8 mouse cellular contexts compared by ENCODE assay signal in the genomic region with DNA sequence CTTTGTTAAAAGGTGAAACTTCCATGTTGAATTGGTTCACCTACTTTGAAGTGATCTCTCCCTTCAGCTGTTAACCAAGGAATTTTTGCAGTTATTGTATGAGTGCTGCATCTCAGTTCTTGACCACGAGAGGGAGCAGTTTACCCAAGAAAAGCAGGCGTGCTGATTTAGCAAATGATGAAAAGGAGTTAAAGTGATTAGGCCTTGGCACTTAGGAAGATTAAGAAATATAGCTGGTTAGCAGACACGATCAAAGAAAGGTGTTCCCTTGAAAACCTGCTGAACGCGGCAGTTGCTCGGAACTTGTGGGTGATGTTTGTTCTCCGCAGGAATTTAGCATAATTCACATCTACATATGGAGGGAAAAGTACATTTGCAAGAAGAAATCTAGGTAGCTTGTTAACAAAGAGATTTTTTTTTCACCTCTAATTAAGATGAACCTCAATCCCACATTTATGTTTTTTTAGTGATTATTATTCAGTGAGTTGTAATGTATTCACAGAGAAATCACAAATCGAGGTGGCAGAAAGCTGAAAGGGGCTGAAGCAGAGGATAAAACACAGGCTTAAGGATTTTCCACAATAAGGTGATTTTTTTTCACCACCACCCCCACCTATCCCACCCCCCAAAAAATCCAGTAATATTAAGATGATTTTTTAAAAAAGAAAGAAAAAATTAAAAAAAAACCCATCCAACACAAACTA.
DNase-seq lines count a peak whose midpoint lies in the region; ATAC-seq and TF ChIP-seq lines count a peak whose summit lies in the region.

No protein-coding gene starts in this region.

- H3K4me2 ChIP-seq in kidney, embryonic 14.5 days (replicated peaks; ENCODE audit: low read depth, low read length), result no peak overlapping the region
- H3K4me2 ChIP-seq in midbrain, postnatal 0 days (ENCODE audit: low read depth, low read length, poor library complexity, severe bottlenecking), result no peak overlapping the region; the same call in 1 of the 2 replicates

- no peaks in the 10 kb centered on the region for H3K27me3 ChIP-seq in kidney, embryonic 14.5 days (ENCODE audit: control insufficient read depth, insufficient read depth, low read length)
- no peaks in the 10 kb centered on the region for H3K27me3 ChIP-seq in midbrain, postnatal 0 days (ENCODE audit: insufficient read depth, low read length)

- no peaks in the 10 kb centered on the region; the same call in 1 of the 2 replicates for H3K4me1 ChIP-seq in kidney, embryonic 14.5 days (ENCODE audit: control insufficient read depth, insufficient read depth, low read length)
- no peaks in the 10 kb centered on the region for H3K4me1 ChIP-seq in midbrain, postnatal 0 days (ENCODE audit: insufficient read depth, low read length)

- no peak overlapping the region for H3K9ac ChIP-seq in kidney, embryonic 14.5 days (ENCODE audit: low read depth, low read length)
- H3K9ac ChIP-seq in midbrain, postnatal 0 days (replicated peaks; ENCODE audit: low read length, poor library complexity, severe bottlenecking), result no peak overlapping the region

- 23% methylated on average over 8 of the region's 8 CpGs for WGBS in kidney, embryonic 14.5 days
- WGBS in midbrain, postnatal 0 days, result 10% methylated on average over 8 of the region's 8 CpGs

- peaks cover 6% of the 10 kb centered on the region; the same call in 1 of the 2 replicates for H3K36me3 ChIP-seq in kidney, embryonic 14.5 days (ENCODE audit: control insufficient read depth, insufficient read depth, low read length)
- H3K36me3 ChIP-seq in midbrain, postnatal 0 days (ENCODE audit: insufficient read depth, low read length), result no peaks in the 10 kb centered on the region

- intact Hi-C loops in heart, postnatal 36 days (cut with DNase I), result loop anchor here (1.0 kb wide), 1 partner anchor 1418 kb away; no protein-coding TSS in a partner anchor
- intact Hi-C loops in left cerebral cortex, adult 2 months (cut with DNase I), result loop anchor here (1.0 to 10.0 kb wide), 2 partner anchors 1418 to 1809 kb away; no protein-coding TSS in a partner anchor

- H3K27ac ChIP-seq in kidney, embryonic 14.5 days (ENCODE audit: low read depth, low read length), result no peak overlapping the region
- no peak overlapping the region for H3K27ac ChIP-seq in left cerebral cortex, adult 2 months
- no peak overlapping the region for H3K27ac ChIP-seq in midbrain, postnatal 0 days (ENCODE audit: low read depth, low read length)

- H3K4me3 ChIP-seq in kidney, embryonic 14.5 days (ENCODE audit: low read length), result no peak overlapping the region
- no peak overlapping the region for H3K4me3 ChIP-seq in left cerebral cortex, adult 2 months
- no peak overlapping the region for H3K4me3 ChIP-seq in midbrain, postnatal 0 days (ENCODE audit: low read depth, low read length)

- no peak for ATAC-seq in kidney, embryonic 14.5 days (ENCODE audit: low FRiP score, low TSS enrichment)
- ATAC-seq in midbrain, postnatal 0 days (ENCODE audit: low FRiP score), result no peak
- no peak for ATAC-seq in activated CD4-positive, CD25-positive, alpha-beta regulatory T cell, adult 4 months

- TF ChIP-seq CTCF in left cerebral cortex, adult 2 months (IDR thresholded peaks at IDR 0.05), result peak; percentile 84
- TF ChIP-seq CTCF in midbrain, postnatal 0 days (IDR thresholded peaks at IDR 0.05), result peak; percentile 97

- DNase-seq in kidney, adult 11 months, result peak; percentile 5
- peak; percentile 54 for DNase-seq in R1 (ENCODE audit: low read depth, low spot score)
- peak; percentile 72 for DNase-seq in embryo, embryonic 11 days
- DNase-seq in heart, postnatal 36 days, result peak; percentile 32 to 48
- peak; percentile 61 to 64 for DNase-seq in left cerebral cortex, adult 2 months (ENCODE audit: extremely low spot score in 1 of 2, low spot score in 2 of 2)
- DNase-seq in midbrain, postnatal 0 days (ENCODE audit: low spot score), result peak; percentile 86

- no peaks in the 10 kb centered on the region for H3K9me3 ChIP-seq in kidney, embryonic 14.5 days (ENCODE audit: control insufficient read depth, low read length)
- no peaks in the 10 kb centered on the region for H3K9me3 ChIP-seq in midbrain, postnatal 0 days (ENCODE audit: low read length)

Comparison
In these comparisons a context has a peak if more than half of its experiments do, and no peak if none do; other contexts are left out.
1. DNase-seq: peak in every context shown above with its lines; median percentile 86 in midbrain, postnatal 0 days; 72 in embryo, embryonic 11 days; 62 in left cerebral cortex, adult 2 months; 54 in R1; 40 in heart, postnatal 36 days; 5 in kidney, adult 11 months.